Mouse (Mus musculus) heart, adult 2 months (tissue): ENCODE results near the gene BC005537. TPM values are rescaled to one million over a fixed set of nuclear protein-coding genes. Genes with fewer than 3 reads are reported as not detected.

Source experiments
- DNase-seq, 2 experiments: peaks; one replicate each; pipeline ENCODE4 v3.0.0; 2021
- H3K27ac ChIP-seq: fragments of 200-600 bp; 2 replicates; pipeline ENCODE4 v1.8.1; 2022
- H3K27me3 ChIP-seq: fragments of 200-500 bp; 2 replicates; pipeline ENCODE4 v1.6.1; 2012; ENCODE audit warnings: mild to moderate bottlenecking, low read length, inconsistent platforms, mixed read lengths; ENCODE audit not compliant: control insufficient read depth, insufficient read depth
- H3K36me3 ChIP-seq: fragments of 200-500 bp; 2 replicates; pipeline ENCODE4 v1.6.1; 2012; ENCODE audit warnings: low read length, inconsistent platforms; ENCODE audit not compliant: control insufficient read depth, insufficient read depth
- H3K4me1 ChIP-seq: fragments of 200-500 bp; 2 replicates; pipeline ENCODE4 v1.6.1; 2011; ENCODE audit warnings: low read length; ENCODE audit not compliant: control insufficient read depth, insufficient read depth
- H3K4me3 ChIP-seq: fragments of 200-600 bp; 2 replicates; pipeline ENCODE4 v1.8.1; 2022
- H3K79me2 ChIP-seq: fragments of 200-500 bp; replicated peaks from 2 replicates; pipeline ENCODE4 v1.6.1; 2012; ENCODE audit warnings: mild to moderate bottlenecking, inconsistent platforms, low read length, moderate library complexity, mixed read lengths; ENCODE audit not compliant: control insufficient read depth, insufficient read depth
- H3K9ac ChIP-seq: fragments of 200-500 bp; 2 replicates; pipeline ENCODE4 v1.6.1; 2012; ENCODE audit warnings: low read depth, mild to moderate bottlenecking, control low read depth, inconsistent platforms, low read length, mixed read lengths
- CTCF ChIP-seq: fragments of 200-600 bp; IDR thresholded peaks from 2 replicates; pipeline ENCODE4 v1.8.1; 2022; ENCODE audit warnings: antibody characterized with exemption, mild to moderate bottlenecking, moderate library complexity
- EP300 ChIP-seq: fragments of 200-500 bp; IDR thresholded peaks from 2 replicates; pipeline ENCODE4 v1.6.1; 2011; ENCODE audit warnings: low read depth, low read length, control low read depth; ENCODE audit not compliant: insufficient read depth
- POLR2A ChIP-seq: fragments of 200-500 bp; IDR thresholded peaks from 2 replicates; pipeline ENCODE4 v1.6.1; 2011; ENCODE audit warnings: mild to moderate bottlenecking, low read depth, low read length, control low read depth; ENCODE audit not compliant: insufficient read depth
- WGBS: fragments of 180-500 bp; shearing (Covaris S2); methylation state at CpG from one replicate; pipeline ENCODE4 v1.1.7; 2018; 5-methylcytosine and 5-hydroxymethylcytosine counted together
- intact Hi-C: fragments of 180-260 bp; cut with DNase I; formaldehyde crosslinking; loops from one replicate; pipeline ENCODE4 v1.15.1; 2025
- polyA plus RNA-seq: library from polyadenylated mRNA; depleted of rRNA; stranded (reverse); fragments of >200 nt; gene quantifications from 2 replicates; pipeline ENCODE4 v1.2.3, GENCODE M21; 2012
- total RNA-seq, 2 experiments: library from RNA; stranded (reverse); gene quantifications; 2 replicates each; pipeline ENCODE4 v1.2.3; 2021

The BC005537 gene
- total and polyA plus RNA-seq, 3 experiments = 30.7 to 126 (median 111) TPM

GRCm38 (mm10) chr13:24778706-24779380 is 22.6 kb upstream of the BC005537 start:
- no peaks in the 10 kb centered on the region for H3K36me3 ChIP-seq
- intact Hi-C loops = loop anchor here (5.0 kb wide), 1 partner anchor 297 kb away; no protein-coding TSS in a partner anchor
- no peak overlapping the region for H3K4me3 ChIP-seq
- DNase-seq = no peak
- H3K9ac ChIP-seq = no peak overlapping the region
- TF ChIP-seq POLR2A = no peak
- no peak for TF ChIP-seq EP300
- TF ChIP-seq CTCF = no peak
- H3K27me3 ChIP-seq = no peaks in the 10 kb centered on the region
- H3K27ac ChIP-seq = no peak overlapping the region
- H3K79me2 ChIP-seq = no peaks in the 10 kb centered on the region
- WGBS = 71% methylated on average over 8 of the region's 8 CpGs
- no peaks in the 10 kb centered on the region for H3K4me1 ChIP-seq

GRCm38 (mm10) chr13:24781916-24782315 is 19.5 kb upstream of the BC005537 start:
- no peak for DNase-seq
- Histone ChIP-seq H3K27ac (no peak overlapping the region), H3K4me1 (no peaks in the 10 kb centered on the region), H3K27me3 (no peaks in the 10 kb centered on the region), H3K4me3 (no peak overlapping the region), H3K36me3 (no peaks in the 10 kb centered on the region), H3K79me2 (no peaks in the 10 kb centered on the region), H3K9ac (no peak overlapping the region)
- intact Hi-C loops = no loop called here
- TF ChIP-seq EP300 = no peak
- TF ChIP-seq CTCF = no peak
- no peak for TF ChIP-seq POLR2A
- WGBS = 42% methylated on average over 5 of the region's 5 CpGs

- Histone ChIP-seq H3K27ac (no peak overlapping the region; the same call in 1 of the 2 replicates), H3K27me3 (no peaks in the 10 kb centered on the region), H3K4me1 (no peaks in the 10 kb centered on the region), H3K4me3 (no peak overlapping the region), H3K36me3 (no peaks in the 10 kb centered on the region), H3K79me2 (no peaks in the 10 kb centered on the region), H3K9ac (no peak overlapping the region)
- intact Hi-C loops = no loop called here
- 40% methylated on average over 11 of the region's 11 CpGs for WGBS
- no peak for TF ChIP-seq CTCF
- TF ChIP-seq EP300 = peak; percentile 80
- peak in 1 of 2 experiments; percentile 53 for DNase-seq
Observed at GRCm38 (mm10) chr13:24786014-24786490, 15.4 kb upstream of the BC005537 start.

- Histone ChIP-seq H3K9ac (no peak overlapping the region), H3K79me2 (no peaks in the 10 kb centered on the region), H3K27me3 (no peaks in the 10 kb centered on the region), H3K36me3 (no peaks in the 10 kb centered on the region), H3K4me1 (peaks cover 1% of the 10 kb centered on the region; the same call in 1 of the 2 replicates), H3K4me3 (no peak overlapping the region), H3K27ac (no peak overlapping the region)
- 83% methylated on average over 5 of the region's 5 CpGs for WGBS
- intact Hi-C loops = no loop called here
- DNase-seq = no peak
- TF ChIP-seq EP300 (no peak), CTCF (no peak), POLR2A (no peak)
Observed at GRCm38 (mm10) chr13:24787477-24787876, 14.0 kb upstream of the BC005537 start.

GRCm38 (mm10) chr13:24791349-24791748 is 10.1 kb upstream of the BC005537 start:
- H3K27ac ChIP-seq = no peak overlapping the region
- H3K36me3 ChIP-seq = no peaks in the 10 kb centered on the region
- H3K9ac ChIP-seq = no peak overlapping the region
- peak in 1 of 2 experiments; percentile 72 for DNase-seq
- no peaks in the 10 kb centered on the region for H3K79me2 ChIP-seq
- H3K27me3 ChIP-seq = no peaks in the 10 kb centered on the region
- WGBS = 45% methylated on average over 2 of the region's 2 CpGs
- no peak overlapping the region for H3K4me3 ChIP-seq
- intact Hi-C loops = no loop called here
- H3K4me1 ChIP-seq = peaks cover 1% of the 10 kb centered on the region; the same call in 1 of the 2 replicates
- TF ChIP-seq POLR2A (no peak), EP300 (peak; percentile 87; the same call in 1 of the 2 replicates), CTCF (no peak)

- Histone ChIP-seq H3K4me3 (no peak overlapping the region), H3K27ac (no peak overlapping the region), H3K36me3 (no peaks in the 10 kb centered on the region), H3K27me3 (no peaks in the 10 kb centered on the region), H3K4me1 (peaks cover 1% of the 10 kb centered on the region; the same call in 1 of the 2 replicates), H3K9ac (no peak overlapping the region), H3K79me2 (no peaks in the 10 kb centered on the region)
- 50% methylated on average over 9 of the region's 9 CpGs for WGBS
- DNase-seq = peak in 1 of 2 experiments; percentile 40
- intact Hi-C loops = no loop called here
- TF ChIP-seq POLR2A (no peak), EP300 (no peak), CTCF (no peak)
Observed at GRCm38 (mm10) chr13:24792411-24793045, 8.9 kb upstream of the BC005537 start.
